In the genomic region with DNA sequence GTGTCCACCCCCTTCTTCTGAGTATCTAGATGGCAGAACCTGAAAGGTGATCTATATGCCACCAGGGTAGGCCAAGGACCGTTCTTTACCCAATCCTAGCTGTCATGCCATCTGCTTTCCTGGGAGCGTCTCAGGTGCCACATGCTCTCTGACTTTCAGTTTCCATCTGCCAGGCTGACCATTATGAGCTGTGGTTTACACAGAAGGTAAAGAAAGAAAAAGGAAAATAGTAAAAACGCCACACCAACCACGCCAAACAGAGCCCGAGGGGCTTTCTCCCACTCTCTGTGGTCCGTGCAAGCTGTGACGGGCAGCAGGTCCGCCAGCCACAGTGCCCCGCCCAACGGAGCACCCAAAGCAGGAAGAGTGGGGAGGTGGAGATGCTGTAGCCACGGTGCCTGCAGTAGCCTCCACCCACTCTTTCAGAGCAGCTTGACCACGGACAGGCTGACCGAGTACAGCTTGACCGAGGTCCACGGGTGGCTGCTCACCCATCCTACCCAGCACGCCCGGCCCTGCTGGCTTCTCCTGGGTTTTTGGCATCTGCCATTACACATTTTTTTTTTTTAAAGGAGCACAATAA, we compare ENCODE assay signal across 8 mouse cellular contexts. TPM values are rescaled to one million over a fixed set of nuclear protein-coding genes. Genes with fewer than 3 reads are reported as not detected.
A peak's percentile ranks its signal among the peaks of the same experiment; 100 is the strongest.
DNase-seq lines count a peak whose midpoint lies in the region; ATAC-seq lines count a peak whose summit lies in the region.

No protein-coding gene starts in this region.

- H3K36me3 ChIP-seq in heart, embryonic 15.5 days = no peaks in the 10 kb centered on the region
- no peaks in the 10 kb centered on the region for H3K36me3 ChIP-seq in midbrain, embryonic 11.5 days (ENCODE audit: control insufficient read depth, insufficient read depth, low read length)

- H3K27me3 ChIP-seq in heart, embryonic 15.5 days = no peaks in the 10 kb centered on the region
- no peaks in the 10 kb centered on the region for H3K27me3 ChIP-seq in midbrain, embryonic 11.5 days (ENCODE audit: control insufficient read depth, insufficient read depth, low read length)

- no peak for ATAC-seq in heart, embryonic 15.5 days (replicated peaks; ENCODE audit: insufficient number of reproducible peaks, insufficient read depth, low FRiP score, low read depth)
- ATAC-seq in common myeloid progenitor, adult 5-6 weeks (replicated peaks; ENCODE audit: low read depth, poor library complexity, severe bottlenecking) = peak; percentile 65
- no peak for ATAC-seq in midbrain, embryonic 11.5 days (ENCODE audit: low FRiP score)

- H3K4me1 ChIP-seq in heart, embryonic 15.5 days (replicated peaks) = peaks cover 52% of the 10 kb centered on the region
- H3K4me1 ChIP-seq in midbrain, embryonic 11.5 days (ENCODE audit: control insufficient read depth, insufficient read depth, low read length) = peaks cover 23% of the 10 kb centered on the region

- WGBS in heart, embryonic 15.5 days = 81% methylated on average over 17 of the region's 17 CpGs
- 79% methylated on average over 17 of the region's 17 CpGs for WGBS in midbrain, embryonic 11.5 days

- H3K4me2 ChIP-seq in heart, embryonic 15.5 days = peak overlapping the region; percentile 17
- no peak overlapping the region for H3K4me2 ChIP-seq in midbrain, embryonic 11.5 days

- intact Hi-C loops in heart, postnatal 10 days (cut with DNase I) = no loop called here

- H3K27ac ChIP-seq in heart, embryonic 15.5 days = peak overlapping the region; percentile 31; the same call in 1 of the 2 replicates
- no peak overlapping the region for H3K27ac ChIP-seq in midbrain, embryonic 11.5 days (ENCODE audit: low read depth, low read length)

- H3K4me3 ChIP-seq in heart, embryonic 15.5 days = no peak overlapping the region
- no peak overlapping the region for H3K4me3 ChIP-seq in midbrain, embryonic 11.5 days (ENCODE audit: low read depth, low read length)

- DNase-seq in heart, postnatal 10 days = no peak
- DNase-seq in CD4-positive, CD25-positive, alpha-beta regulatory T cell, adult 2 months (ENCODE audit: low read depth, low spot score) = peak; percentile 69
- peak; percentile 55 to 86 for DNase-seq in kidney, postnatal 25 days
- DNase-seq in spleen, postnatal 36 days (ENCODE audit: low spot score in 2 of 2) = peak; percentile 62 to 65
- DNase-seq in embryo, embryonic 10 days (ENCODE audit: low spot score) = no peak
- no peak for DNase-seq in midbrain, embryonic 11.5 days (ENCODE audit: low spot score, missing footprints)

- no peak overlapping the region for H3K9ac ChIP-seq in heart, embryonic 15.5 days
- no peak overlapping the region for H3K9ac ChIP-seq in midbrain, embryonic 11.5 days (ENCODE audit: low read length)

- no peaks in the 10 kb centered on the region for H3K9me3 ChIP-seq in heart, embryonic 15.5 days (replicated peaks)
- H3K9me3 ChIP-seq in midbrain, embryonic 11.5 days (ENCODE audit: control insufficient read depth, low read length) = no peaks in the 10 kb centered on the region

RNA-seq across cellular contexts. Expression of gene Nfkbia, which starts 27.0 kb away (rescaled TPM):
- 61.4 and 82.5 TPM in 2 replicates for polyA plus RNA-seq in heart, embryonic 15.5 days (2015; fragmentation: Nextera tagmentation; extraction: Ambion mirVana)
- 10 to 100 TPM; 45.7 to 65.3 TPM for total RNA-seq in heart, postnatal 10 days (2021)
- total RNA-seq in common myeloid progenitor, adult 5-6 weeks (2017) = 53.1 and 54.6 TPM in 2 replicates
- 43.1 and 45.0 TPM in 2 replicates for polyA plus RNA-seq in midbrain, embryonic 11.5 days (2014; fragmentation: Nextera tagmentation; extraction: Ambion mirVana)

Comparison
In these comparisons a context has a peak if more than half of its experiments do, and no peak if none do; other contexts are left out.
1. DNase-seq: peak in CD4-positive, CD25-positive, alpha-beta regulatory T cell, adult 2 months (single experiment), kidney, postnatal 25 days (2 of 2) and spleen, postnatal 36 days (2 of 2); none in heart, postnatal 10 days (0 of 2), embryo, embryonic 10 days (single experiment) and midbrain, embryonic 11.5 days (single experiment).